Mouse (Mus musculus) cerebellum, adult 2 months (tissue): ENCODE measurements at regions not wholly inside any gene's neighbourhood (a gene's known extent, or its start where the extent isn't known, plus 50 kb on each side); places are given as distances from the start of the nearest gene placed in this dataset.

Source experiments
- CTCF ChIP-seq: fragments of 200-500 bp; IDR thresholded peaks from 2 replicates; pipeline ENCODE4 v1.5.1; 2011; ENCODE audit warnings: low read depth, mild to moderate bottlenecking, control low read depth, low read length, moderate library complexity, borderline replicate concordance; ENCODE audit not compliant: insufficient read depth
- POLR2A ChIP-seq: fragments of 200-500 bp; IDR thresholded peaks from 2 replicates; pipeline ENCODE4 v1.6.1; 2011; ENCODE audit warnings: low read length, control low read depth, borderline replicate concordance; ENCODE audit not compliant: insufficient read depth

DNA sequence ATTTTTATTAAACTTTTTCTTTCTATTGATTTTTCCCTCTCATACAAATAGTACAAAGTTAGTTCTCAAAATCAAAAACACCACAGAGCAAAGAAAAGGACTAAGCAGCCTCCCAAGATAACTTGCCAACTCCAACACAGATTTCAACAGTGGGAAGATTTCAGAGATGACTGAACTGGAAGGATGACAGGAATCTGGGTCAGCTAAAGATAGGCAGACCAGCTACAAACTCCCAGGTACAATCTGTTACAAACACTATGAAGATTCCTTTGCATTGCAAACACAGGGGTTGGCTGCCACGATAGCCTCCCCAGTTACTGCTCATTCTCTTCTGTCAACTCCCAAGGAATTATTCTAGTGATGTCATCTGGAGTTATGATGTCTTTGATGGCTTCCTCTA, 226.8 kb upstream of the Zfp462 start:
- no peak for TF ChIP-seq POLR2A
- no peak for TF ChIP-seq CTCF
